Mouse (Mus musculus): Measurements from ENCODE around the gene Ppip5k2. TPM values are rescaled to one million over a fixed set of nuclear protein-coding genes. Genes with fewer than 3 reads are reported as not detected.

Ppip5k2 gene
- polyA plus RNA-seq, 1 experiment from 2014 or later, result 12.2 TPM

- no peak overlapping the region for H3K4me3 ChIP-seq (replicated peaks)
- H3K27ac ChIP-seq, result no peak overlapping the region; the same call in 1 of the 2 replicates
- DNase-seq, result no peak
- H3K9ac ChIP-seq, result no peak overlapping the region
- no peak for ATAC-seq (ENCODE audit: low read depth)
- no peaks in the 10 kb centered on the region for H3K9me3 ChIP-seq (replicated peaks)
- H3K36me3 ChIP-seq, result peaks cover 25% of the 10 kb centered on the region
- no peaks in the 10 kb centered on the region for H3K27me3 ChIP-seq
- no peak overlapping the region for H3K4me2 ChIP-seq
- peaks cover 11% of the 10 kb centered on the region for H3K4me1 ChIP-seq (replicated peaks)
These were observed 17.0 kb downstream of the Ppip5k2 start for GRCm38 (mm10) chr1:97753216-97753615.

DNA sequence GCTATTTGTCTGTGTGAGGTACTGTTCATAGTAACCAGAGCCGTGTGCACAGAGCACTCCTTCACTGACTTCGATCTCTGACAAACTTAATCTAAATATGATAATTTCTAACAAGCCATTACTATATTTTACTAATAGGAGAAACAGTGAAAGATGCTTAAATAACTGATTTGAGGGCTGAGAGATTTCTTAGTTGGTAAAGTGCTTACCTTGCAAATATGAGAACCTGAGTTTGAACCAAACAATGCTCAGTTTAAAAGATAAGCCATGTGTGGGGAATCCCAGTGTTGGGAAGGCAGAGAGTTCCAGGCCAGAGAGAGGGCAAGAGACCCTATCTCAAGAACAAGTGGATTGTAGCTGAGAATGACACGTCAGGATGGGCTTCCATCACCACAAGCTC, 22.0 kb downstream of the Ppip5k2 start:
- Histone ChIP-seq H3K9me3 (replicated peaks) (no peaks in the 10 kb centered on the region), H3K4me2 (no peak overlapping the region), H3K4me1 (replicated peaks) (peaks cover 4% of the 10 kb centered on the region), H3K9ac (no peak overlapping the region), H3K36me3 (peaks cover 29% of the 10 kb centered on the region), H3K4me3 (replicated peaks) (no peak overlapping the region), H3K27me3 (no peaks in the 10 kb centered on the region), H3K27ac (no peak overlapping the region)
- DNase-seq, result no peak
- 86% methylated on average over 3 of the region's 3 CpGs for WGBS (ENCODE audit: insufficient replicate concordance)
- ATAC-seq (ENCODE audit: low read depth), result no peak

DNA sequence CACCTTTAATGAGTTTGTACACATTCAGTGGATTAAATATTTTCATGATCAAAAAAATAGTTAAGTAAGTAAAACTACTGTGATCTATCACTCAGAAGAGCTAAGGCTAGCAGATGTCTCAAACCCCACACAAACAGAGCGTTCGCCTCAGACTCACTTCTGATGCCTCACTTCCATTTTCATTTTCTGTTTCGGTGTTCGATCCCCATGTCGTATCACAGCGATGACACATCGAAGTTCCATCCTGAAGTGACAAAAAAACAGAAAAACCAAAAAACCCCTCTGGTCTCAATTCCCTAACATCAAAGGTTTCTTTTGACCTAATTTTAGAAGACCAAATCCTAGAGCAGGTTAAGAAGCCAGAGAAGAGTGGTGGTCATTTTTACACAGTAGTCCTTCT, 23.9 kb downstream of the Ppip5k2 start:
- no peak for DNase-seq
- H3K27ac ChIP-seq, result no peak overlapping the region
- H3K36me3 ChIP-seq, result peaks cover 29% of the 10 kb centered on the region
- 90% methylated on average over 7 of the region's 7 CpGs for WGBS (ENCODE audit: insufficient replicate concordance)
- H3K4me2 ChIP-seq, result no peak overlapping the region
- H3K4me3 ChIP-seq (replicated peaks), result no peak overlapping the region
- H3K27me3 ChIP-seq, result no peaks in the 10 kb centered on the region
- ATAC-seq (ENCODE audit: low read depth), result no peak
- H3K9ac ChIP-seq, result no peak overlapping the region
- no peaks in the 10 kb centered on the region for H3K9me3 ChIP-seq (replicated peaks)
- H3K4me1 ChIP-seq (replicated peaks), result peaks cover 14% of the 10 kb centered on the region

GRCm38 (mm10) chr1:97745712-97746111, 24.5 kb downstream of the Ppip5k2 start:
- Histone ChIP-seq H3K9ac (no peak overlapping the region), H3K4me1 (replicated peaks) (peaks cover 14% of the 10 kb centered on the region), H3K9me3 (replicated peaks) (no peaks in the 10 kb centered on the region), H3K4me3 (replicated peaks) (no peak overlapping the region), H3K36me3 (peaks cover 32% of the 10 kb centered on the region), H3K4me2 (no peak overlapping the region), H3K27ac (no peak overlapping the region), H3K27me3 (no peaks in the 10 kb centered on the region)
- WGBS (ENCODE audit: insufficient replicate concordance), result 64% methylated on average over 4 of the region's 4 CpGs
- DNase-seq, result no peak
- ATAC-seq (ENCODE audit: low read depth), result no peak

- 33% methylated on average over 1 of the region's 1 CpGs for WGBS (ENCODE audit: insufficient replicate concordance)
- Histone ChIP-seq H3K4me2 (no peak overlapping the region), H3K27ac (peak overlapping the region; percentile 29; the same call in 1 of the 2 replicates), H3K9ac (no peak overlapping the region), H3K36me3 (peaks cover 41% of the 10 kb centered on the region), H3K4me3 (replicated peaks) (no peak overlapping the region), H3K4me1 (replicated peaks) (peaks cover 14% of the 10 kb centered on the region), H3K27me3 (no peaks in the 10 kb centered on the region), H3K9me3 (replicated peaks) (no peaks in the 10 kb centered on the region)
- peak; percentile 86 for ATAC-seq (ENCODE audit: low read depth)
- no peak for DNase-seq
These were observed 27.1 kb downstream of the Ppip5k2 start for GRCm38 (mm10) chr1:97743063-97743462.

- no peak overlapping the region for H3K27ac ChIP-seq
These were observed 40.9 kb downstream of the Ppip5k2 start for GRCm38 (mm10) chr1:97729339-97729738.

DNA sequence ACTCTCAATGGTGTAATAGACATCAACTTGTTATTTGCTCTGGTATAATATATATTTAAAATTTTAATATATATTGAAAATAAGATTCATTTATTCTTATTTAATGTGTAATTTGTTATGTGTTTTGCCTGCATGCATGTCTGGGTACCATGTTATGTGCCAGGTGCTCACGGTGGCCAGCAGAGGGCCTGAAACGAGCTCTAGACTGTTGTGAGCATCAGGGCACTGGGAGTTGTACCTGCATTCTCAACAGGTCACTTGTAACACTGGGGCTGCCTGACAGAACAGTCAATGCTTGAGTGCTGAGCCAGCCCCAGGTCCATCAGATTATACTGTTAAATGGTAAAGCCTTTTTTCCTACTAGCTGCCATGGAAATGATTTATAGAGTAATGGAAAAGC, 43.5 kb downstream of the Ppip5k2 start:
- 54% methylated on average over 2 of the region's 2 CpGs for whole genome bisulfite sequencing (ENCODE audit: insufficient replicate concordance)
- no peak for DNase-seq

More at GRCm38 (mm10) chr1:97729339-97729738, 40.9 kb downstream of the Ppip5k2 start:
- peaks cover 13% of the 10 kb centered on the region for H3K36me3 ChIP-seq
- H3K4me2 ChIP-seq, result no peak overlapping the region
- no peak overlapping the region for H3K9ac ChIP-seq
- H3K9me3 ChIP-seq (replicated peaks), result no peaks in the 10 kb centered on the region
- ATAC-seq (ENCODE audit: low read depth) (no peak), DNase-seq (no peak)
- WGBS (ENCODE audit: insufficient replicate concordance), result 13% methylated on average over 1 of the region's 1 CpGs
- no peak overlapping the region for H3K4me3 ChIP-seq (replicated peaks)
- H3K27me3 ChIP-seq, result no peaks in the 10 kb centered on the region
- no peaks in the 10 kb centered on the region for H3K4me1 ChIP-seq (replicated peaks)

GRCm38 (mm10) chr1:97718440-97718839, 51.8 kb downstream of the Ppip5k2 start:
- 79% methylated on average over 9 of the region's 9 CpGs for WGBS (ENCODE audit: insufficient replicate concordance)
- DNase-seq (no peak), ATAC-seq (ENCODE audit: low read depth) (no peak)

More for the DNA sequence above, 43.5 kb downstream of the Ppip5k2 start:
- Histone ChIP-seq H3K4me1 (replicated peaks) (no peaks in the 10 kb centered on the region), H3K36me3 (peaks cover 19% of the 10 kb centered on the region), H3K4me2 (no peak overlapping the region), H3K27ac (no peak overlapping the region), H3K4me3 (replicated peaks) (no peak overlapping the region), H3K9ac (no peak overlapping the region), H3K27me3 (no peaks in the 10 kb centered on the region), H3K9me3 (replicated peaks) (no peaks in the 10 kb centered on the region)
- ATAC-seq (ENCODE audit: low read depth), result no peak

DNA sequence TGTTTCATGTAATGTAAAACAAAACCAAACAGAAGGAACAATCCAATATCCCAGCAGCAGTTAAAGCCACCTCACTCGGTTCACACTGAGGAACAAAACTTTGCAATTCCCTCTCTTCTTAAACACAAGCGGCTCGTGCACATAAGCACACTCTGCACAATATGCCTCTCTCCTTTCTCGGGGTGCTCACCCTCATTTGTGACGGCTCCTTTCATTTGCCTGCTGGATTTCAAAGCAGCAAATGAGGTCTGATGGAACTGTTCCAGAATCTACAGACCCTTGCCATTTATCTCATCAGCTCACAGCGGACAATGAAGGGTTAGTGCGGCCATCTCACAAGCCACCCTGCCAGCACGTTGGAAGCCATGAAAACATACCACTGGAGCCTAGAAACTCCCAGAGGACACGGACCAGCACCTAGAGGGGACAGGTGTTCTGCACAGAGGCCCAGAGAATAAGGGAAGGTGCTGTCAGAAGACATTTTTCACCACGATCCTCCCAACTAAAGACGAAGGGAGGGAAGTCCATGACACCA, 55.8 kb downstream of the Ppip5k2 start:
- Histone ChIP-seq H3K36me3 (peaks cover 31% of the 10 kb centered on the region), H3K4me1 (replicated peaks) (no peaks in the 10 kb centered on the region), H3K4me2 (no peak overlapping the region), H3K9ac (no peak overlapping the region), H3K27me3 (no peaks in the 10 kb centered on the region), H3K27ac (no peak overlapping the region), H3K9me3 (replicated peaks) (no peaks in the 10 kb centered on the region), H3K4me3 (replicated peaks) (no peak overlapping the region)
- no peak for ATAC-seq (ENCODE audit: low read depth)
- WGBS (ENCODE audit: insufficient replicate concordance), result 79% methylated on average over 11 of the region's 11 CpGs
- no peak for DNase-seq

More at GRCm38 (mm10) chr1:97718440-97718839, 51.8 kb downstream of the Ppip5k2 start:
- H3K27ac ChIP-seq, result no peak overlapping the region
- H3K4me1 ChIP-seq (replicated peaks), result no peaks in the 10 kb centered on the region
- no peaks in the 10 kb centered on the region for H3K27me3 ChIP-seq
- no peaks in the 10 kb centered on the region for H3K9me3 ChIP-seq (replicated peaks)
- no peak overlapping the region for H3K4me3 ChIP-seq (replicated peaks)
- no peak overlapping the region for H3K4me2 ChIP-seq
- no peak overlapping the region for H3K9ac ChIP-seq
- peaks cover 29% of the 10 kb centered on the region for H3K36me3 ChIP-seq

DNA sequence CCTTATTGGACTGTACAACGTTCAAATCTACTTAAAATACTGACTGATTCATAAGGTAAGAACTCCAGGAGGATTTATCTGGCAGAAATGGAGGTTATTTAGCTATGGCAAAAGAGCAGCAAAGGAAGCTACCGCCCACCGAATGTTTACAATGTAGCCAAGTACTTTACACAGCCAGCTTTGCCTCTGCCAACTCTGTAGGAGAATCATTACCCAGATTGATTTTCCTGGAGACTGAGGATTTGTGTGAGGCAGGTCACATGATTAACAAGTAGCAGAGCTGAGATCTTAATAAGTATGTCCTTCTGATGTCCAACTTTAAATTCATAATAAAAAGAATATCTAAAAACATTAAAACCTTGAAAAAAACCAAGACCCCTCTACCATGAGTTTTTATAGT, 59.7 kb downstream of the Ppip5k2 start:
- DNase-seq (no peak), ATAC-seq (ENCODE audit: low read depth) (no peak)
- Histone ChIP-seq H3K9ac (no peak overlapping the region), H3K4me3 (replicated peaks) (no peak overlapping the region), H3K9me3 (replicated peaks) (no peaks in the 10 kb centered on the region), H3K36me3 (peaks cover 26% of the 10 kb centered on the region), H3K4me1 (replicated peaks) (no peaks in the 10 kb centered on the region), H3K27me3 (no peaks in the 10 kb centered on the region), H3K27ac (no peak overlapping the region), H3K4me2 (no peak overlapping the region)
- WGBS (ENCODE audit: insufficient replicate concordance), result 74% methylated on average over 3 of the region's 3 CpGs

- Histone ChIP-seq H3K36me3 (peaks cover 18% of the 10 kb centered on the region), H3K9me3 (replicated peaks) (no peaks in the 10 kb centered on the region), H3K4me1 (replicated peaks) (no peaks in the 10 kb centered on the region), H3K4me2 (no peak overlapping the region), H3K27me3 (no peaks in the 10 kb centered on the region), H3K4me3 (replicated peaks) (no peak overlapping the region), H3K9ac (no peak overlapping the region), H3K27ac (no peak overlapping the region)
- no peak for ATAC-seq (ENCODE audit: low read depth)
- no peak for DNase-seq
These were observed 64.8 kb downstream of the Ppip5k2 start for GRCm38 (mm10) chr1:97705389-97705788.

GRCm38 (mm10) chr1:97704646-97705045, 65.6 kb downstream of the Ppip5k2 start:
- no peak for DNase-seq
- Histone ChIP-seq H3K9me3 (replicated peaks) (no peaks in the 10 kb centered on the region), H3K36me3 (peaks cover 15% of the 10 kb centered on the region; the same call in 1 of the 2 replicates), H3K9ac (no peak overlapping the region), H3K4me3 (replicated peaks) (no peak overlapping the region), H3K27me3 (no peaks in the 10 kb centered on the region), H3K27ac (no peak overlapping the region), H3K4me1 (replicated peaks) (no peaks in the 10 kb centered on the region), H3K4me2 (no peak overlapping the region)
- ATAC-seq (ENCODE audit: low read depth), result no peak
- WGBS (ENCODE audit: insufficient replicate concordance), result 70% methylated on average over 1 of the region's 1 CpGs
